Mouse (Mus musculus) mature B cell (primary cell): ENCODE data around the gene Gm11127.
"Not testable (repeated sequence)": the region's sequence is repeated elsewhere in the genome, so short reads cannot be mapped to it uniquely, and the experiment has no call there.

Experiments used
- in situ Hi-C: fragments of 300-500 bp; cut with MboI; formaldehyde crosslinking; loops from 2 replicates; pipeline ENCODE4 v1.14.3; 2019

Gm11127 gene

DNA sequence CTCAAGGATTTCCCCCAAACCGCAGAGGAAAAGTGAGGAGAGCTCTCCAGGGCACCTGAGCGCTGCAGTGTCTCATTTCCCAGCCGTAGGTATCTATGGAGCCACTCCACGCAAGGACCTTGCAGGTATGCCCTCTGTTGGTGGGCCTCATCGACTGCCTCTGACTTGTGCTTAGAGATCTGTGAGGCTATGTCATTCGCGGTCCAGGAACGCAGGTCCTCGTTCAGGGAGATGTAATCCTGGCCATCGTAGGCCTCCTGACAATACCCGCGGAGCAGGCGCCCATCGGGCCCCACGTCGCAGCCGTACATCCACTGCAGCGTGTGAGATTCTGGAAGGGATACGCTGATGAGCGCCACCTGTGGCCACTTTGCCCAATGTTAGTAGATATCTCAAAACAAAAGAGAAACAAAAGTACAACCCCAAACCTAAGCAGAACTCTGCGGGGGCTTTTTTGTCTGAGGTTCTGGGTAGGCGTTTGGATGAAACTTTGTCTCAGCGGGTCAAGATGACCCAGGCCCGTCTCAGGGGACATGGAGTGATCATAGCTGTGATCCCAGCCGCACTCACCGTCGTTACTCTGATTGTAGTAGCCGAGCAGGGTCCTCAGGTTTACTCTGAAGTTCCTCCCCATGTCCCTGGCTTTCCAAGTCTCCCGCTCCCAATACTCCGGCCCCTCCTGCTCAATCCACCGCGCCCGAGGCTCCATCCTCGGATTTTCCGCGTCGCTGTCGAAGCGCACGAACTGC is 26.4 kb downstream of the Gm11127 start:
- in situ Hi-C loops = not testable (repeated sequence)

DNA sequence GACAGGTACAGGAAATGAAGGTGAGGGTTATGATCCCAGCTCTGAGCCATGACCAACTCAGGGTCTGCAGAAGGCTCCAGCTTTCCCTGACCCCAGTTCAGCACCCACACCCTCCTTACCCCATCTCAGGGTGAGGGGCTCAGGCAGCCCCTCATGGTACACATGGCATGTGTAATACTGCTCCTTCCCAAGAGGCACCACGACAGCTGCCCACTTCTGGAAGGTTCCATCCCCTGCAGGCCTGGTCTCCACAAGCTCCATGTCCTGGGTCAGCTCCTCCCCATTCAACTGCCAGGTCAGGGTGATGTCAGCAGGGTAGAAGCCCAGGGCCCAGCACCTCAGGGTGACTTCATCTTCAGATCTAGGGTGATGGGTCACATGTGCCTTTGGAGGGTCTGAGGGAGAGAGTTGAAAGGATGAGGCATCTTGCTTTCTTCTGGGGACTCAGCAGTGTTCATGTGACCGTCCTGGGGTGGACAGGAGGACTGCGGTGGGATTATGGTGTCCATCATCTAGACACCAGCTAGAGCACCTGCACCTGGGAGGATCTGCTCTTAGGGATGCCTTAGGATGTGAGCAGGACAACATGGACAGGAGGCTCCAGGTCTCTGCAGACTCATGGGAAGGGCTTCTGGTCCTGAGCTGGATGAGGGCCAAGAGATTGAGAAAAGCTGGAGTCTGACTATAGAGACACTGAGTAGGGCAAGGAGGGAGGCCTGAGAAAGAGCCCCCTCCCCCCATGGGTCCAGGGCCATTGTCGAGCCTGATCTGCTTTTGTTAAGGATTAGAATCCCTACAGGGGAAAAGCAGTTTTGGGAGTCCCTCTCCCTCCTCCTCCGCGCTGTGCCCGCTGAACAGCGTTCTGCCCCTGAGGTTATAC is 27.2 kb downstream of the Gm11127 start:
- in situ Hi-C loops = not testable (repeated sequence)

- in situ Hi-C loops = not testable (repeated sequence)
These were observed 28.0 kb downstream of the Gm11127 start for GRCm38 (mm10) chr17:36030046-36030702.

- in situ Hi-C loops = no loop called here
These were observed 29.1 kb downstream of the Gm11127 start for GRCm38 (mm10) chr17:36028879-36029619.

GRCm38 (mm10) chr17:36027663-36028062 is 30.5 kb downstream of the Gm11127 start:
- in situ Hi-C loops = no loop called here

- in situ Hi-C loops = no loop called here
These were observed 32.3 kb downstream of the Gm11127 start for GRCm38 (mm10) chr17:36025901-36026300.

DNA sequence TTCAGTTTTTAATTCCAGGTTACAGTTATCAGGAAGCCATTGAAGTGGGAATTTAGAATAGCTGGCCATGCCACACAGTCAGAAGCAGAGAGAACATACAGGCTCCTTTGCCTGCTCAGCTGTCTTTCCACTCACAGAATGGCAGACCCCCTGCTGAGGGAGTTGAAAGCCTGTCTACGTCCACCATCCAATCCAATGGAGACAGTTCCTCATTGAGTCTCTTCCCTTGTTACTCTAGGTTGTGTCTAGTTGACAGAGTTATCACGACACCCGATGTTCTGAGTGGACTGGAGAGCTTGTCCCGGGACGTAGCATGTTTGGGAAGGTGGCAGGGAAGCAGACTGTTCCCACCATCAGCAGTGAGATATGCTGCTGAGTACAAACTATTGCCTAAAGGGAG is 33.0 kb downstream of the Gm11127 start:
- in situ Hi-C loops = no loop called here

- in situ Hi-C loops = no loop called here
These were observed 34.2 kb downstream of the Gm11127 start for GRCm38 (mm10) chr17:36023710-36024654.

- in situ Hi-C loops = no loop called here
These were observed 35.2 kb downstream of the Gm11127 start for GRCm38 (mm10) chr17:36022922-36023321.

DNA sequence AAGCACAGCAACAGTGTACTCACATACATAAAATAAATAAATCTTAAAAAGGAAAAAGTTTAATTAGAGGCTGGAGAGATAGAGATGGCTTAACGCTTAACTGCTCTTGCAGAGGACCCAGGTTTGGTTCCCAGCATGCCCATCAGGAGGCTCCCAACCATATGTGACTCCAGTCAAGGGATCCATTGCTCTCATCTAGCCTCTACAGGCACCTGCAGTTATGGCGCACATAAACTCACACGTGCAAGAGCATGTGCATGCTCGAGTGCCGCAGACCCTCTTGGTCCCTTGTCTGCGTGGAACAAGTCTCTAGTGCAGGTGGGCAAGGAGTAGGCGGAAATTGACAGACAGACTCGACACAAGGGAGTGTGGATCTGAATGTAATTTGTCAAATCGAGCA is 36.1 kb downstream of the Gm11127 start:
- in situ Hi-C loops = no loop called here

- in situ Hi-C loops = no loop called here
These were observed 36.9 kb downstream of the Gm11127 start for GRCm38 (mm10) chr17:36021309-36021708.

DNA sequence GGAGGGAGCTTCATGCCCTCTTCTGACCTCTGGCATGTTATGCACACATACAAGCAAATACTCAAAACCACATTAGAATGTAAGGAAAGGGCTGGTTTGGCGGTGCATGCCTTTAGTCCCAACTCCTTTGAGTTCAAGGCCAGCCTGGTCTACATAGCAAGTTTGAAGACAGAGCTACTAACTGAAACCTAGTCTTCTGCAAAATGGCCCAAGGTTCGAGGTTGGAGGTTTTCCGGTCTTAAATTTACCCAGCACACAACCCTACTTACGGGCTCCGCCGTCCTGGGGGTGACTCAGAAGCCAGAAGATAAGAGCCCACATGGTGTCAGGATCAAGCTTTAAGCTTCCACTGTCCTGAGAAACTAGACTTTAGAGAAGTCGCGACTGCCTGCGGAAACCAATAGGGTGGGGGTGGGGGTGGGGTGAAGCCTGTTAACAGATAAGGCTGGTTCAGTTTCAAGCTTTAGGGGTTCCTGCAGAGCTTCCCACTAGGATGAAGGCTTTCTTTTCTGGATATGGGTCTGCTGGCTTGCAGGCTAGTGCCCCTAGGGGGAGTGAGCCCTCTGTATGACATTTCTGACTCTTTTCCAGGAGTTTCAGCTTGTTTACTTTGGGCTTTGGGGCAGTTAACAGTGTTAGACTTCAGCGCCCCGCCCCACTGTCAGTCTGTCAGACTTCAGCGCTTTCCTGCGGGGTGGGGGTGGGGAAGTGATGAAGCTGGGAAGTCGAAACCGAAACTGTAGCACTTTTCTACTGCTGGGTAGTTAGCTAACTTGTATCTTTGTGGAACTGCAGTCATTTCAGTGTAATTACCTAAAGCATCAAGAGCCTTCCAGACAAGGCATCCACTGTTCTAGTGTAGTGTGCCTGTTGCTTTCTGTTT is 37.7 kb downstream of the Gm11127 start, which contains the start of gene H2-T24:
Gene H2-T24, minus strand, starts transcription at position 370 of the 883 bp plus-strand sequence.
- in situ Hi-C loops = no loop called here

- in situ Hi-C loops = no loop called here
These were observed 38.7 kb downstream of the Gm11127 start for GRCm38 (mm10) chr17:36019519-36019918.

DNA sequence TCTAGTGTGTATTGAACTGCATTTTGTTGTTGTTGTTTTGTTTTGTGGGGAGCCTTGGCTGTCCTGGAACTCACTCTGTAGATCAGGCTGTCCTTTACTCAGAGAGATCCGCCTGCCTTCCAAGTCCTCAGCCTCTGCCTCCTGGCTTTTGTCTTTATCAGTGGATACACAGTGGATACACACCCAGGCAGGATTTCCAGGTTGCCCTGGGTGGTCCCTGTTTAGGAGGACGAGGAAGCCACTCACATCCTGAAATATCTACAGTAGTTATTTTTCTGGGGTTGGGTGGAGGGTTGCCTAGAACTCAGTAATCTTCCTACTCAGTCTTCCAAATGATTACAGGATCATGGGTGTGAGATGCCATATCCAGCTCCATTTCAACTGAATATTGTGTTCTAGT is 39.2 kb downstream of the Gm11127 start:
- in situ Hi-C loops = no loop called here

DNA sequence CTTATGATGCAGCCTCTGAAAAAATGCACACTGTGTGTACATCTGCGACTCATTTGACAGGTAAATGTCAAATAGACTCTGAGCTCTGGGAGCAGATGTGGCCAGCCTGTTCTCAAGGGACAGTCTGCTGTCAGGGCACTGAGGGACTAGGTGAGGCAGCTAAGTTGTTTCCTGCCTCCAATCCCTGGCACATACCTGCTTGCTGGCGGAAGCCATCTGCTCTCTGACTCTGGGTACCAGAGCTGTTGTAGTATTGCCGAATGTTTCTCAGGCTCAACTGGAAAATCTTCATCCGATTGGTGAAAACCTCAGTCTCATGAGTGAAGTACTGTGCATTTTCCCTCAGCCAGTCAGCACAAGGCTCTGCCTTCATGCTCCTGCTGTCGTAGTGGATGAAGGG is 41.1 kb downstream of the Gm11127 start:
- in situ Hi-C loops = no loop called here

- in situ Hi-C loops = no loop called here
These were observed 43.2 kb downstream of the Gm11127 start for GRCm38 (mm10) chr17:36014977-36015376.
